Mouse (Mus musculus) midbrain, embryonic 11.5 days (tissue): ENCODE results near the gene Tyk2. TPM values are rescaled to one million over a fixed set of nuclear protein-coding genes. Genes with fewer than 3 reads are reported as not detected.

ENCODE experiments used
- ATAC-seq: fragments of 200-750 bp; cut with Nextera tagmentation; 2 replicates; pipeline ENCODE4 v1.8.0; 2017; ENCODE audit warnings: moderate TSS enrichment, moderate library complexity; ENCODE audit not compliant: low FRiP score
- DNase-seq: peaks from one replicate; pipeline ENCODE4 v3.0.0; 2015; ENCODE audit warnings: low spot score; ENCODE audit errors: missing footprints
- H3K27ac ChIP-seq: fragments of 300-500 bp; sonication (generic); 2 replicates; pipeline ENCODE4 v1.5.1; 2014; ENCODE audit warnings: low read depth, low read length
- H3K27me3 ChIP-seq: fragments of 300-500 bp; sonication (generic); 2 replicates; pipeline ENCODE4 v1.6.1; 2014; ENCODE audit warnings: mild to moderate bottlenecking, low read length, moderate library complexity, mixed read lengths; ENCODE audit not compliant: control insufficient read depth, insufficient read depth
- H3K36me3 ChIP-seq: fragments of 300-500 bp; sonication (generic); 2 replicates; pipeline ENCODE4 v1.6.1; 2014; ENCODE audit warnings: mild to moderate bottlenecking, low read length, moderate library complexity, mixed read lengths; ENCODE audit not compliant: control insufficient read depth, insufficient read depth
- H3K4me1 ChIP-seq: fragments of 300-500 bp; sonication (generic); 2 replicates; pipeline ENCODE4 v1.6.1; 2014; ENCODE audit warnings: low read length; ENCODE audit not compliant: control insufficient read depth, insufficient read depth
- H3K4me2 ChIP-seq: fragments of 300-500 bp; sonication (generic); 2 replicates; pipeline ENCODE4 v1.6.1; 2014; ENCODE audit warnings: mild to moderate bottlenecking, moderate library complexity
- H3K4me3 ChIP-seq: fragments of 300-500 bp; sonication (generic); 2 replicates; pipeline ENCODE4 v1.5.1; 2014; ENCODE audit warnings: low read depth, low read length
- H3K9ac ChIP-seq: fragments of 300-500 bp; sonication (generic); 2 replicates; pipeline ENCODE4 v1.6.1; 2014; ENCODE audit warnings: low read length
- H3K9me3 ChIP-seq: fragments of 300-500 bp; sonication (generic); 2 replicates; pipeline ENCODE4 v1.6.1; 2016; ENCODE audit warnings: low read length; ENCODE audit not compliant: control insufficient read depth
- WGBS: fragments of 180-500 bp; shearing (Covaris S2); extraction: QIAGEN DNeasy Blood & Tissue Kit; methylation state at CpG from one replicate; pipeline ENCODE4 v1.1.7; 2014; 5-methylcytosine and 5-hydroxymethylcytosine counted together
- polyA plus RNA-seq: library from polyadenylated mRNA; unstranded; fragments of >200 nt; fragmentation: Nextera tagmentation; extraction: Ambion mirVana; gene quantifications from 2 replicates; pipeline ENCODE4 v1.2.1, GENCODE M21; 2014

Tyk2 gene
- polyA plus RNA-seq, 1 experiment from 2014 or later: 6.1 TPM

GRCm38 (mm10) chr9:21152715-21153114, 21.7 kb upstream of the Tyk2 start:
- Histone ChIP-seq H3K36me3 (no peaks in the 10 kb centered on the region), H3K9me3 (no peaks in the 10 kb centered on the region; the same call in 1 of the 2 replicates), H3K4me1 (peaks cover 20% of the 10 kb centered on the region), H3K4me2 (peak overlapping the region; percentile 38), H3K4me3 (no peak overlapping the region), H3K9ac (no peak overlapping the region), H3K27ac (no peak overlapping the region), H3K27me3 (no peaks in the 10 kb centered on the region; the same call in 1 of the 2 replicates)
- no peak for DNase-seq
- WGBS: 5% methylated on average over 11 of the region's 11 CpGs
- ATAC-seq: no peak

DNA sequence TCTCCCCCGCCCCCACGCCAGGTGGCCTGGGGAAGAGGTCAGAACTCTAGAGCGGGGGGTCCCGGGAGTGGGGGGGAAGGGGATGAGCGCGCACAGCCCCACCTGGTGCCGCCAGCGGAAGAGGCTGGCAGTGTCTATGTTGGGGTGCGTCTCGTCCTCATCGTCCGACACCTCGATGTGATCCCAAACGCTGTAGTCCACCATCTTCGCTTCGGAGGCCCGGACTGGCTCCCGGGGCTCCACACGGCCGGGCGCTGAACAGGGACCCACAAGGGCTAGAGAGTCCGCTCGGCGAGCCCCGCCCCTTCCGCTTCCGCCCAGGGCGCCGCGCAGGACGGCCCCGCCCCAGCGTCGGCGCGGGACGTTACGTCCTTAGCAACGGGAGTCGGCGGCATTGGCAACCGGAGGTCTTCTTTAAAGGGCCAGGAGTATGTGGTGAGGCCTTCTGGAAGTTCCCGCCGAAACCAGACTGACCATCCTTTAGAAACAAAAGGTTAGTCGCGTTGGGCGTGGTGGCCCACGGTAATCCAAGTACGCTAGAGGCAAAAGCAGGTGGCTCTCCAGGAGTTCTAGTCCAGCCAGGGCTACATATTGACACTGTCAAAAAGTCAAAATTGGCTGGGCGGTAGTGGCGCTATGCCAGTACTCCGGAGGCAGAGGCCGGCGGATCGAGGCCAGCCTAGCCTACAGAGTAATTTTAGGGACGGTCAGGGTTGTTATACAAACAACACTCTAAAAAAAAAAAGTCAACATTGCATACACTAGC, 18.8 kb upstream of the Tyk2 start, which contains the start of gene Cdc37:
TSS of gene Cdc37 (minus strand) at position 329 of the 766 bp plus-strand sequence.
- Histone ChIP-seq H3K27ac (no peak within 1 kb of the TSS; the same call in 1 of the 2 replicates), H3K4me1 (peaks cover 23% of the 10 kb centered on the region), H3K27me3 (no peaks in the 10 kb centered on the region; the same call in 1 of the 2 replicates), H3K4me3 (peak within 1 kb of the TSS; percentile 83), H3K4me2 (peak within 1 kb of the TSS; percentile 58), H3K9ac (peak within 1 kb of the TSS; percentile 91), H3K36me3 (no peaks in the 10 kb centered on the region), H3K9me3 (no peaks in the 10 kb centered on the region)
- ATAC-seq: peak; percentile 97
- DNase-seq: peak; percentile 100
- 3% methylated on average over 56 of the region's 56 CpGs for WGBS

DNA sequence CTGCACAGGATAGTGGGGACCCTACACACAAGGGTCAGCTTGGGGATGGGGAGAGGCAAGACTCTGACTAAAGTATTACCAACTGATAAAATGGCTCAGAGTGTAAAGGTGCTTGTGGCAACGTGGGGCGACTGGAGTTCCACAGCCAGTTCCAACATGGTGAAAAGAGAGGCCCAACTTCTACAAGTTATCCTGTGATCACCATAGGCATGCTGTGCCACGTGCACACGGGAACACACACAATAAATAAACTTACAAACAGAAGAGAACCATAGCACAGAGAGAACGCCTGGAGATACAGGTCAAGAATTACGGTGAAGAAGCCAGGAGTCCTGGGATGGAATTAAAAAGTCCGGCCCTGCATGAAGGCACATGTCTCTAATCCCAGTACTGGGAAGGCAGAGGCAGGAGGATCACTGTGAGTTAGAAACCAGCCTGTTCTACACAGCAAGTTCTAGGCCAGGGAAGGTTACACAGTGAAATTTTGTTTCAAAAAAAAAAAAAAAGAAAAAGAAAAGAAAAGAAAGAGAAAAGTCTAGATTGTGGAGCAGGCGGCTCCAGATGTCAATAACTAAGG, 18.1 kb upstream of the Tyk2 start:
- no peak overlapping the region for H3K27ac ChIP-seq
- no peak for ATAC-seq
- H3K4me2 ChIP-seq: peak overlapping the region; percentile 58
- H3K27me3 ChIP-seq: no peaks in the 10 kb centered on the region; the same call in 1 of the 2 replicates
- H3K4me3 ChIP-seq: peak overlapping the region; percentile 83
- H3K9ac ChIP-seq: peak overlapping the region; percentile 91
- WGBS: 14% methylated on average over 8 of the region's 8 CpGs
- peaks cover 23% of the 10 kb centered on the region for H3K4me1 ChIP-seq
- DNase-seq: no peak
- H3K9me3 ChIP-seq: no peaks in the 10 kb centered on the region
- H3K36me3 ChIP-seq: peaks cover 4% of the 10 kb centered on the region; the same call in 1 of the 2 replicates

- no peak overlapping the region for H3K27ac ChIP-seq
These were observed 17.4 kb upstream of the Tyk2 start for GRCm38 (mm10) chr9:21148427-21148826.

DNA sequence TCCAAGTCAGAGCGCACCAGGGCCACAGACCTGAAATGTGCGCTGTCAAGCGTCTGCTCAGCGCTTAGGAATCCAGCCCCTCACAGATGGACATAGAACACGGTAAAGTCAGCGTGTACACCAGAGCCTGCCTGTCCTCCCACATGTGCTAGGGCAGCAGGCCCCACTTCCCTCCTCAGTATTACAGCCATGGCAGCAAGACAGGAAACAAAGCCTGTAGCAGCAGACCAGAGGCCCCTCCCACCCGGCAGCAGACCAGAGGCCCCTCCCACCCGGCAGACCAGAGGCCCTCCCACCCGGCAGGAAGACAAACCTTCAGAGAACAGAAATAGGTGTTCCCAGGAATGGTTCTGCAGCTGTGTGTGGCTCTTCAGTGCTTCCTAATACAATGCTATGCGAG, 15.7 kb upstream of the Tyk2 start:
- H3K4me1 ChIP-seq: peaks cover 18% of the 10 kb centered on the region
- H3K4me3 ChIP-seq: no peak overlapping the region
- no peaks in the 10 kb centered on the region for H3K27me3 ChIP-seq
- ATAC-seq: no peak
- H3K36me3 ChIP-seq: peaks cover 20% of the 10 kb centered on the region
- 53% methylated on average over 10 of the region's 10 CpGs for WGBS
- H3K27ac ChIP-seq: no peak overlapping the region
- H3K9ac ChIP-seq: peak overlapping the region; percentile 13; the same call in 1 of the 2 replicates
- no peaks in the 10 kb centered on the region for H3K9me3 ChIP-seq
- no peak for DNase-seq
- H3K4me2 ChIP-seq: peak overlapping the region; percentile 13

More at GRCm38 (mm10) chr9:21148427-21148826, 17.4 kb upstream of the Tyk2 start:
- Histone ChIP-seq H3K9me3 (no peaks in the 10 kb centered on the region), H3K9ac (no peak overlapping the region), H3K4me2 (peak overlapping the region; percentile 58), H3K4me1 (peaks cover 20% of the 10 kb centered on the region), H3K4me3 (peak overlapping the region; percentile 83), H3K36me3 (peaks cover 4% of the 10 kb centered on the region; the same call in 1 of the 2 replicates), H3K27me3 (no peaks in the 10 kb centered on the region; the same call in 1 of the 2 replicates)
- ATAC-seq (no peak), DNase-seq (no peak)

DNA sequence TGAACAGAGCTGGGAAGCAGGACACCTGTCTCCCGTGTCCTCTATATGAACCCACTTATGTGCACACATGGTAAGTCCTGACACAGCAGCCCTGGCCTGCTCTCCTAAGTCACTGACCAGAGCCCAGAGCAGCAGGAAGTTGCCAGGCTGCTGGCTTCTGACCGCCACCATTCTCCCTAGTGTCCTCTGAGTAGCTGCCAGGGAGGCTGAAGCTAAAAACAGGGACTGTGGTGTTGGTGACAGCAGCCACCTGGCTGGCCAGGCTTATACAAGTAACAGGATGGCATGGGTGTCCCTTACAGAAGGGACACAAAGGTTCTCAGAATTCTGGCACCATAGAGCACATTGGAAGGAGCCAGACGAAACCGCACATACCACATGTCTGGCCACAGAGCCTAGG, 14.4 kb upstream of the Tyk2 start:
- Histone ChIP-seq H3K4me2 (no peak overlapping the region), H3K9me3 (no peaks in the 10 kb centered on the region), H3K27ac (no peak overlapping the region), H3K36me3 (peaks cover 30% of the 10 kb centered on the region), H3K4me3 (no peak overlapping the region), H3K9ac (no peak overlapping the region), H3K4me1 (peaks cover 18% of the 10 kb centered on the region), H3K27me3 (no peaks in the 10 kb centered on the region)
- 96% methylated on average over 4 of the region's 4 CpGs for WGBS
- DNase-seq: no peak
- ATAC-seq: no peak

DNA sequence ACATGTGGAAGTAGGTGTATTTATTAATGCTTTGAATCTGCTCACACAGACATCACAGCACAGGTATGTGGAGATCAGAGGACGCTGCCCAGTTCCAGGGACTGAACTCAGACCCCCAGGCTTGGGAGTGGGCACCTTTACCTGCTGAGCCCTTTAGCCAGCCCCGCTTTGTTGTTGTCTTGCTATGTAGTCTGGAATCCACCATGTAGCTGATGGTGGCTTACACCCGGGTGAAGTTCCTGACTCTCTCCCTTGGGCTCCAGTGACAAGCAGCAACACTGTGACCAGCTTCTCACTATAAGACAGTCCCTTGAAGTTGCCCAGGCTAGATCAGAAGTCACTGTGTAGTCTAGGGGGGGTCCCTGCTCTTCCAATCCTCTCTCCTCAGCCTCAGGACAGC, 13.3 kb upstream of the Tyk2 start:
- no peak overlapping the region for H3K4me3 ChIP-seq
- WGBS: 98% methylated on average over 3 of the region's 3 CpGs
- no peaks in the 10 kb centered on the region for H3K27me3 ChIP-seq
- no peak overlapping the region for H3K27ac ChIP-seq
- H3K9ac ChIP-seq: no peak overlapping the region
- ATAC-seq (no peak), DNase-seq (no peak)
- no peak overlapping the region for H3K4me2 ChIP-seq
- H3K9me3 ChIP-seq: no peaks in the 10 kb centered on the region
- peaks cover 18% of the 10 kb centered on the region for H3K4me1 ChIP-seq
- peaks cover 40% of the 10 kb centered on the region for H3K36me3 ChIP-seq

GRCm38 (mm10) chr9:21141922-21142321, 10.9 kb upstream of the Tyk2 start:
- peaks cover 43% of the 10 kb centered on the region for H3K36me3 ChIP-seq
- no peak for ATAC-seq
- no peaks in the 10 kb centered on the region for H3K4me1 ChIP-seq
- no peak for DNase-seq
- H3K27me3 ChIP-seq: no peaks in the 10 kb centered on the region
- WGBS: 94% methylated on average over 14 of the region's 14 CpGs
- H3K27ac ChIP-seq: no peak overlapping the region
- no peak overlapping the region for H3K4me2 ChIP-seq
- no peak overlapping the region for H3K4me3 ChIP-seq
- no peaks in the 10 kb centered on the region for H3K9me3 ChIP-seq
- no peak overlapping the region for H3K9ac ChIP-seq

DNA sequence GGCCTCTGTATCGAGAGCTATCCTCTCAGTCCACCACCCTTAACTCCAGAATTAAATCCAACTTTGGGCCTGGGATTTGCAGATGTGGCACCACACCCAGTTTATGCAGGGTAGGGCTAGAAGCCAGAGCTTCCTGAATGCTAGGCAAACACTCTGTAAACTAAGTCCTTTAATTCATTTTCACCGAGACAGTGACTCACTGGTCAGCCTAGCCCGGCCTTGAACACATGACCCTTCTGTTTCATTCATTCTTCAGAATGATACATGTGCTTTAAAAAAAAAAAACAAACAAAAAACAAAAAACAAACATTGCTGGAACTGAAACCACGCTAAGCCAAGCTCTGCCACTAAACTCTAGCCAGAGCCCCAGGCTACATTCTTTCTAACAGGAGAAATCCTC, 7.3 kb upstream of the Tyk2 start:
- Histone ChIP-seq H3K36me3 (peaks cover 39% of the 10 kb centered on the region), H3K4me2 (no peak overlapping the region), H3K4me3 (no peak overlapping the region), H3K27me3 (no peaks in the 10 kb centered on the region), H3K27ac (no peak overlapping the region), H3K4me1 (no peaks in the 10 kb centered on the region), H3K9ac (no peak overlapping the region), H3K9me3 (no peaks in the 10 kb centered on the region)
- ATAC-seq: no peak
- 94% methylated on average over 4 of the region's 4 CpGs for WGBS
- DNase-seq: no peak
